Mouse (Mus musculus): ENCODE measurements around the gene Asap2. TPM values are rescaled to one million over a fixed set of nuclear protein-coding genes. Genes with fewer than 3 reads are reported as not detected.

Asap2 gene
- polyA plus RNA-seq, 1 experiment from 2014 or later = 17.4 TPM

DNA sequence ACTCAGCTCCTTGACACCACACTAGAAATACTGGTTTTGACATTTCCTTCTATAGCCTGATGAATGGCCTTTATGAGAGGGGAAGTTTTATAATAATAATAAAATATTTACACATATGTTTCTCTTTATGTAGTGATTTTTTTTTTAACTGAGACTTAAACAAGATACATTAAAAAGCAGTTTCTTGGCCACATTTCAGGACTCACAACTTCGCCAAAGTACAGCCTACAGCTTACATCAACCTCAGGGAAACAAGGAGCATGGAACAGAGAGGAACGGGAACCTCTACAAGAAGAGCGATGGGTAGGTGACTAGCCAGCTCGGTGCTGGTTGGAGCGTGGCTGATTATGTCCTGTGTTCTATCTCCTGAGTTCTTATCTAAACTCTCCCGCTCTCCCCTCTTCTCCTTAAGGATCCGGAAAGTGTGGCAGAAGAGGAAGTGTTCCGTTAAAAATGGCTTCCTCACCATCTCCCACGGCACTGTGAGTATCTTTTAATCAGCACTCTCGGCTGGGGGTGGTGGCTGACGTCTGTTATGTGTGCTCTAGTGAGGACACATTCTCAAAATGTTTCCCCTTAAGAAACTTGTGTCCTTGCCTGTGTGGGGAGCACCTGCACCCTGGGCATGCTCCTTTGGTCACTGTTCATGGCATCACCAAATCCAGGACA is 227.7 kb downstream of the Asap2 start:
- 77% methylated on average over 11 of the region's 11 CpGs for WGBS
- Histone ChIP-seq H3K36me3 (peaks cover 87% of the 10 kb centered on the region), H3K9me3 (no peaks in the 10 kb centered on the region), H3K4me2 (no peak overlapping the region), H3K4me3 (replicated peaks) (no peak overlapping the region), H3K27me3 (no peaks in the 10 kb centered on the region), H3K27ac (no peak overlapping the region), H3K9ac (replicated peaks) (no peak overlapping the region), H3K4me1 (replicated peaks) (no peaks in the 10 kb centered on the region)
- ATAC-seq (ENCODE audit: insufficient number of reproducible peaks, insufficient read depth, low FRiP score, low TSS enrichment, low read depth) = no peak

DNA sequence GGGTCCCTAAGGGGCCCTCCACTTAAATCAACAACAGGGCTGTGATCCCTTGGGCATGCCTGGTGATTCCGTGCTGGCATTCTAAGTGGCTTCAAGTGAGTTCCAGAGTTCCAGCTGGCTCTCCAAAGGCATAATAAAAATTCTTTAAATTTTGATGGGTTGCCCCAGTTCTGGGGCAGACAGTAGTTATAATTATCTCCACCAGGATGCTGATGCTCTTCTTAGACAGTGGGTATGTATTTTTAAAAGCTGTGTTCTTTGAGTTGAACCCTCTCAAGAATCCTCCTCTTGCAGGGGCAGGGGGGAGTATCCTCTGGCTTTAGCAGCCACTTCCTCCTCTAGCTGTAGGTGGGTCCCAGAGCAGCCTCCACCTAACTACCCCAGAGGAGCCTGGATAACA is 230.3 kb downstream of the Asap2 start:
- Histone ChIP-seq H3K27me3 (no peaks in the 10 kb centered on the region), H3K36me3 (peaks cover 85% of the 10 kb centered on the region)

DNA sequence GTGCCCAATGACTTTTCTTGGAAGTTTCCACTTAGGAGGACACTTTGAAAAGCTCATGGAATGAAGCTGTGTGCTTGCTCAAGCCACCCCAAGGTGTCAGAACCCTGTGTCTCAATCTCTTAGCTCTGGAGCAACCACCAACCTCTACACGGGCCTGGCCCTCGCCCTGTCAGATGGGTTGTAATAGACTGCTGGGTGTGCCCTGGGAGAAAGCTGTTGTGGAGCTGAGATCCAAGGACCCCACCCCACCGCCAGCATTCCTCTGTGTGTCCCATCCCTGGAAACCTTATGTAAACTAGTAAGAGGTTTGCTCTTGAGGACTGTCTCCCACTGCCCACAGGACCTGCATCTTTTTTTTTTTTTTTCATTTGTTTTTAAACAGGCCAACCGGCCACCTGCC is 233.7 kb downstream of the Asap2 start:
- Histone ChIP-seq H3K4me1 (replicated peaks) (0 out of 2 replicates have a peak, but pooled peaks cover 4% of the 10 kb centered on the region), H3K36me3 (peaks cover 55% of the 10 kb centered on the region), H3K9ac (replicated peaks) (no peak overlapping the region), H3K27ac (no peak overlapping the region), H3K4me3 (replicated peaks) (no peak overlapping the region), H3K9me3 (no peaks in the 10 kb centered on the region), H3K4me2 (no peak overlapping the region), H3K27me3 (no peaks in the 10 kb centered on the region)
- ATAC-seq (ENCODE audit: insufficient number of reproducible peaks, insufficient read depth, low FRiP score, low TSS enrichment, low read depth) = no peak
- WGBS = 81% methylated on average over 4 of the region's 4 CpGs

More for the DNA sequence above, 230.3 kb downstream of the Asap2 start:
- no peak overlapping the region for H3K4me2 ChIP-seq
- no peak overlapping the region for H3K27ac ChIP-seq
- H3K9me3 ChIP-seq = no peaks in the 10 kb centered on the region
- H3K4me3 ChIP-seq (replicated peaks) = no peak overlapping the region
- WGBS = 57% methylated on average over 1 of the region's 1 CpGs
- no peak for ATAC-seq (ENCODE audit: insufficient number of reproducible peaks, insufficient read depth, low FRiP score, low TSS enrichment, low read depth)
- H3K9ac ChIP-seq (replicated peaks) = no peak overlapping the region
- H3K4me1 ChIP-seq (replicated peaks) = no peaks in the 10 kb centered on the region

DNA sequence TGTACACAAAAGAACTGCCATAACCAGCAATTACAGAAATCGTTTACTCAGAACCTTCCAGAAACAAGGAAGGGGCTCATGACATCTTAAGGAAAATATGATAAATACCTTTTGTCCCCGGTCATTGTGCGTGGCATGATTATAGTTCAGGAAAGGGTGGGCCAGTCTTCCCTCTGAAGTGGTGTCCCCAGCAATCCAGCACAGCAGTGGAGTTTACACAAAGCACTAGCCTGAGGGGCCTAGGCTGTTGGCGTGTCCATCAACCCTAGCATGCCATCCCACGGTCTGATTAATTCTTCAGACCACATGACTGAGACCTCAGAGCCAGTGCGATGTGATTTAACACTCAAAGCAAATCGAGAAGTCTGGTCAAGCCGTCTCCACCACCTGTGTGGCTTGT is 235.1 kb downstream of the Asap2 start:
- H3K27me3 ChIP-seq = no peaks in the 10 kb centered on the region
- no peak overlapping the region for H3K9ac ChIP-seq (replicated peaks)
- H3K4me3 ChIP-seq (replicated peaks) = no peak overlapping the region
- 0 out of 2 replicates have a peak, but pooled peaks cover 4% of the 10 kb centered on the region for H3K4me1 ChIP-seq (replicated peaks)
- H3K9me3 ChIP-seq = no peaks in the 10 kb centered on the region
- 77% methylated on average over 8 of the region's 8 CpGs for WGBS
- H3K36me3 ChIP-seq = peaks cover 65% of the 10 kb centered on the region
- no peak overlapping the region for H3K27ac ChIP-seq
- H3K4me2 ChIP-seq = no peak overlapping the region
- no peak for ATAC-seq (ENCODE audit: insufficient number of reproducible peaks, insufficient read depth, low FRiP score, low TSS enrichment, low read depth)

DNA sequence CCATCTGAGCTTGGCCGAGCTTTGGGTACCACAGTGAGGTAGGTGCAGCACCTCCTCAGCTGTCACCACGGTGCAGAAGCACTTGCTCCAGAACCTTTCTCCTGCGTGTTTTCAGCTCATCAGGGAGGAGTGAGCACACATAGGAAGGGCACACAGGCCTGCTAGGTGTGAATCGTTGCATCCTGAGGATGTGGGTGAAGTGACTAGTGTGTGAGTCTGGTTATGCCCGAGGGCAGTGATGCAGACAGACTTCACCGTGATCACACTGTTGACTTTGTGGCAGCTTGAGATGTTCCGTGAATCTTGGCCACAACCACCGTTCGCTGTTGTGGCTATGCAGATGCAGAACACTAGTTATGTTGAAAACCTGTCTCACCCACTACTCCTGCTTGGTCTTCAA is 236.1 kb downstream of the Asap2 start:
- H3K9ac ChIP-seq (replicated peaks) = no peak overlapping the region
- H3K36me3 ChIP-seq = peaks cover 65% of the 10 kb centered on the region
- H3K4me3 ChIP-seq (replicated peaks) = no peak overlapping the region
- H3K4me1 ChIP-seq (replicated peaks) = 0 out of 2 replicates have a peak, but pooled peaks cover 4% of the 10 kb centered on the region
- no peak overlapping the region for H3K27ac ChIP-seq
- no peak overlapping the region for H3K4me2 ChIP-seq
- no peak for ATAC-seq (ENCODE audit: insufficient number of reproducible peaks, insufficient read depth, low FRiP score, low TSS enrichment, low read depth)
- no peaks in the 10 kb centered on the region for H3K27me3 ChIP-seq
- 80% methylated on average over 9 of the region's 9 CpGs for WGBS
- H3K9me3 ChIP-seq = no peaks in the 10 kb centered on the region

DNA sequence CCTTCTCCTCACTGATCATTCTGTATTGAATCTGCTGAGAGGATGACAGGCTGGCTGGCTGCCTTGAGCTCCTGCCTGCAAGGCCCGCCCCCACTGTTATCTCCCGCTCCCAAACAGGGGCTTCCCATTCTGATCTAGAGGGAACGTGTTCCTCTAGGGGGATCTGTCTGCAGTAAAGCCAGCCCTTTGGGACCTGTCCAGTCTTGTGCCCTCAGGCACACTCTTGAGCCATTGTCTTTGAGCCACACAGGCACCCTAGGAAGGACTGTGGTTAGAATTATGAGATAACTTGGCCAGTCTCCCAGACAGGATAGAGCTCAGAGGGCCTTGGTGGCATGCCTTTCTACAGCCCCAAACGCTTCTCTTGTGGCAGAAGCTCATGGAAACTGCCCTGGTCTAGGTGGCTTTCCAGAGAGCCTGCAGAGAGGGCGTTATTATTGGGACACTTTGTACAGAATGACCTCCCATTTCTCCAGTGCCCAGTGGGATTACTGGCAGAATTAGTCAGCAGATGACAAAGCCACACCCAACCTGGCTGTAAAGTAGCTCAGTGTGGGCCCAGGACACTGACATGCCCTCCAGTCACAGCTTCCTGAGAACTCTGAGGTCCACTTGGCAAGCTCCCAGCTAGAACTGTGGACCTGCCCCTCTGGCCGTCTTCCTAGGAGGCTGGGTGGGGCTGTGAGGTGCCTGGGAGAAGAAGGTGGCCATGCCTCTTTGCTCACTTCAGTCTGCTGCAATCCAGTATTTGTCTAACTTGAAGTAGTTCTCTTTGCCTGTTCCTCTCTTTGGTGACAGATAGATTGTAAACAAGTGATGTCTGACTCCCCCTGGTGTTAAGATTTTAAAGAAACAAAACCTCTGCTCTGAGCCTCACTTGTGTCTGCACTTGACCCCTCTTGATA is 237.1 kb downstream of the Asap2 start:
- H3K4me1 ChIP-seq (replicated peaks) = 0 out of 2 replicates have a peak, but pooled peaks cover 4% of the 10 kb centered on the region
- 63% methylated on average over 6 of the region's 6 CpGs for WGBS
- H3K4me3 ChIP-seq (replicated peaks) = no peak overlapping the region
- peaks cover 65% of the 10 kb centered on the region for H3K36me3 ChIP-seq
- H3K27ac ChIP-seq = no peak overlapping the region
- no peaks in the 10 kb centered on the region for H3K9me3 ChIP-seq
- H3K9ac ChIP-seq (replicated peaks) = no peak overlapping the region
- ATAC-seq (ENCODE audit: insufficient number of reproducible peaks, insufficient read depth, low FRiP score, low TSS enrichment, low read depth) = no peak
- no peaks in the 10 kb centered on the region for H3K27me3 ChIP-seq
- H3K4me2 ChIP-seq = no peak overlapping the region

DNA sequence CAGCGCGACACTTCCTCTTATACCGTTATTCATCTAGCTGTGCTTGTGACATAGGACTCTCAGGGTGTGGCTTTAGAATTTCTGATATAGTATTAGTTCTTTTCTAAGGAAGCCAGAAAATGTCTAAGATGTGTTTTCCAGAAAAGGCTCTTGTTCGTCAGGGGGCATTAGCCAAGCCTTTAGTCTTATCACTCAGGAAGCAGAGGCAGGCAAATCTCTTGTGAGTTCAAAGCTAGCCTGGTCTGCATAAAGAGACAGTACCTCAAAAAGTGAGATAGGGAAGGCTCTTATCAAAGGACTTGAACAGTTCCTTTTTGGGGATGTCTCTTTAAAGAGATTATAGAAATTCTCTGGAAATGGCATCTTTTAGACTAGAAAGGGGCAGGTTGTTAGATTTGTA is 238.4 kb downstream of the Asap2 start:
- Histone ChIP-seq H3K36me3 (peaks cover 66% of the 10 kb centered on the region), H3K9me3 (no peaks in the 10 kb centered on the region), H3K27ac (no peak overlapping the region), H3K4me2 (no peak overlapping the region), H3K4me1 (replicated peaks) (0 out of 2 replicates have a peak, but pooled peaks cover 4% of the 10 kb centered on the region), H3K27me3 (no peaks in the 10 kb centered on the region), H3K9ac (replicated peaks) (no peak overlapping the region), H3K4me3 (replicated peaks) (no peak overlapping the region)
- WGBS = 90% methylated on average over 4 of the region's 4 CpGs
- ATAC-seq (ENCODE audit: insufficient number of reproducible peaks, insufficient read depth, low FRiP score, low TSS enrichment, low read depth) = no peak

DNA sequence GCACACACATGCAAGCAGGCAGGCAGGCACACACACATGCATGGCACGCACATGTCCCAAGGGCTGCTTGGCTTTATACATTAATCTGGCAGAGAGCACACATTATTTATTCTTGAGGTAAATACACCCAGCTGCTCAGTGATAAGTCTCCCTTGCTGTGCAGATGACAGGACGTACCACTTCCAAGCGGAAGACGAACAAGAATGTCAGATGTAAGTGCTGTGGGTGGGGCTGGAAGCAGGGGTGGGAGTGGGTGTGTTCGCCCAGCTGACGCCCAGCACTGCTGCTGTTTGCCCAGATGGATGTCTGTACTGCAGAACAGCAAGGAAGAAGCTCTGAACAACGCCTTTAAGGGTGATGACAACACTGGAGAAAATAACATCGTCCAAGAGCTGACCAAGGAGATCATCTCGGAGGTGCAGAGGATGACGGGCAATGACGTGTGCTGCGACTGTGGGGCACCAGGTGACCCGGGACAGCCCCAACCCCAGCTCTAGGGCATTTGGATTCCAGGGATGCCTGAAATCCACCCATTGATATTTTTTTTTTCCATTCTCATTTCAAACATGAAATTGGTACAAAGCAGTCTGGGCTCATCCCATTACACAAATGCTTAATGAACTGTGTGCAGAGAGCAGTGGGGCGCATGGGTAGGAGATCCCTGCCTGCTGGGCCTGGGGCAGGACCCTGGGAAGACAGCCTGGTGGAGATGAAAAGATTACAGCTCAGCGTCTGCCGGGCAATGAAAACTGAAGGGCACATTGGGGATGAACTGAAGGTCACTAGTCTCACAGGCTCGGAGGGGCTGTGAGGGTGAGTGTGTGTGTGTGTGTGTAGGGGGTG is 239.0 kb downstream of the Asap2 start:
- Histone ChIP-seq H3K4me3 (replicated peaks) (no peak overlapping the region), H3K36me3 (peaks cover 66% of the 10 kb centered on the region), H3K9ac (replicated peaks) (no peak overlapping the region), H3K9me3 (no peaks in the 10 kb centered on the region), H3K27ac (no peak overlapping the region), H3K4me2 (no peak overlapping the region), H3K4me1 (replicated peaks) (0 out of 2 replicates have a peak, but pooled peaks cover 4% of the 10 kb centered on the region), H3K27me3 (no peaks in the 10 kb centered on the region)
- ATAC-seq (ENCODE audit: insufficient number of reproducible peaks, insufficient read depth, low FRiP score, low TSS enrichment, low read depth) = no peak
- WGBS = 85% methylated on average over 17 of the region's 17 CpGs

DNA sequence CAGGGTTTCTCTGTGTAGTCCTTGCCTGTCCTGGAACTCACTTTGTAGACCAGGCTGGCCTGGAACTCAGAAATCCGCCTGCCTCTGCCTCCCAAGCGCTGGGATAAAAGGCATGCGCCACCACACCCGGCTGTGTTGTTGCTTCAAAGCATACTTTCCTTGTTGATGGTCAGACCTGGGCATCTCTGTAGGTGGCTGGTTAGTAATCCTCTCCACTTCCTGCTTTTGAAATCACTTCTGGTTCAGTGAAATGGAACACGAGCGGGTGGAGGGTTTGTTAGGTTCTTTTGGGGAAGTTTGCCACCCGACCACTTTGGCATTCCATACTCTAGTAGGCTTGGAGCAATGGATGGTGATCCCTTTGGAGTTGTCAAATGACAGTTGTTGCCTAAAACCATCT is 243.5 kb downstream of the Asap2 start:
- H3K4me2 ChIP-seq = no peak overlapping the region
- no peak for ATAC-seq (ENCODE audit: insufficient number of reproducible peaks, insufficient read depth, low FRiP score, low TSS enrichment, low read depth)
- no peak overlapping the region for H3K4me3 ChIP-seq (replicated peaks)
- H3K9ac ChIP-seq (replicated peaks) = no peak overlapping the region
- H3K27me3 ChIP-seq = no peaks in the 10 kb centered on the region
- no peak overlapping the region for H3K27ac ChIP-seq
- WGBS = 93% methylated on average over 7 of the region's 7 CpGs
- H3K9me3 ChIP-seq = no peaks in the 10 kb centered on the region
- H3K36me3 ChIP-seq = peaks cover 98% of the 10 kb centered on the region
- H3K4me1 ChIP-seq (replicated peaks) = no peaks in the 10 kb centered on the region

DNA sequence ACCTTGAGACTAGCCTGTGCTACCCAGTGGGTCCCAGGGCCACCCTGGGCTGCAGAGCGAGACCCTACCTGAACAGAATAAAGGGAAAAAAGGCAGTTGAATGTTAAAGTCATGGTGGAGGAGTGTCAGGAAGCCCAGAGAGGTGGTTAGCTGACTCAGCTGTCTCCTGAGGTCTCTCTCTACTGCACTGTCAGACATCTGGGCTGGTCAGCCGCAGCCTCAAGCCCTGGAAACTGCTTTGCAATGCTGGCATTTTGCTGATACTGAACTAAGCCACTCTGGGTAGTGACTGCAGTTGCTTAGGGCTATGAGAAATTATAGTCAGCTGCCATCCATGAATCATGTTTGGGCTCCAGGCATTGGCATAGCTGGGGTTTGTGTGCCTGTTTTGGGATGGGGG is 244.3 kb downstream of the Asap2 start:
- Histone ChIP-seq H3K9ac (replicated peaks) (no peak overlapping the region), H3K27me3 (no peaks in the 10 kb centered on the region), H3K9me3 (no peaks in the 10 kb centered on the region), H3K36me3 (peaks cover 99% of the 10 kb centered on the region), H3K4me3 (replicated peaks) (no peak overlapping the region), H3K4me2 (no peak overlapping the region), H3K4me1 (replicated peaks) (no peaks in the 10 kb centered on the region), H3K27ac (no peak overlapping the region)
- WGBS = 86% methylated on average over 2 of the region's 2 CpGs
- ATAC-seq (ENCODE audit: insufficient number of reproducible peaks, insufficient read depth, low FRiP score, low TSS enrichment, low read depth) = no peak

DNA sequence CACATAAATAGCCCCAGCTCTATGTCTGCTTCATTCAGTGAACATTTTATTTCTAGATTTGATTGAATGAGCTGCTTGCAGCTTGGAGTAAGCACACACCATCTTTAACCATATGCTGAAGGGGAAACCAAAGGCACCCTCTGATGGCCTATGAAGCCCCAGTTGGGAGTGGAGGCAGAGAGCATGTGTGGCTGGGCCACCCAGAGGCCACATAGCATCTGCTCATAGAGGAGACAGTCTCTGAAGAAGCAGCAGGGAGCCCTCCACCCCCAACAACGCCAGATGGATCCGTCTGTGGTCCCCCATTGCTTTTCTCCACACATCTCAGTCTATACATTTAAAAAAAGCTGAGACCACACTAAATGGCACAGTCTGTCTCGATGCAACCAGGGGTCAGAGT is 251.7 kb downstream of the Asap2 start:
- Histone ChIP-seq H3K4me2 (no peak overlapping the region), H3K9ac (replicated peaks) (no peak overlapping the region), H3K36me3 (peaks cover 89% of the 10 kb centered on the region), H3K4me3 (replicated peaks) (no peak overlapping the region), H3K27me3 (no peaks in the 10 kb centered on the region), H3K27ac (no peak overlapping the region), H3K4me1 (replicated peaks) (no peaks in the 10 kb centered on the region), H3K9me3 (no peaks in the 10 kb centered on the region)
- WGBS = 80% methylated on average over 3 of the region's 3 CpGs
- no peak for ATAC-seq (ENCODE audit: insufficient number of reproducible peaks, insufficient read depth, low FRiP score, low TSS enrichment, low read depth)
